Mouse (Mus musculus) heart, adult 11 months (tissue): ENCODE data around the gene Treml2.
"Not testable (repeated sequence)": the region's sequence is repeated elsewhere in the genome, so short reads cannot be mapped to it uniquely, and the experiment has no call there.

Source experiments
- DNase-seq: peaks from one replicate; pipeline ENCODE4 v3.0.0; 2022

Treml2 gene

GRCm38 (mm10) chr17:48352976-48353375, 53.7 kb downstream of the Treml2 start:
- DNase-seq: not testable (repeated sequence)

GRCm38 (mm10) chr17:48355822-48356221, 56.5 kb downstream of the Treml2 start:
- DNase-seq: no peak

- DNase-seq: peak; percentile 18
Observed at GRCm38 (mm10) chr17:48357892-48358291, 58.6 kb downstream of the Treml2 start.

- DNase-seq: no peak
Observed at GRCm38 (mm10) chr17:48359616-48360015, 60.3 kb downstream of the Treml2 start, which contains the start of gene Treml1. Treml1 (plus strand) TSS chr17:48359916.

- no peak for DNase-seq
Observed at GRCm38 (mm10) chr17:48360462-48360861, 61.2 kb downstream of the Treml2 start.
